Mouse (Mus musculus) limb, embryonic 11.5 days (tissue): ENCODE measurements around the gene Plin4. TPM values are rescaled to one million over a fixed set of nuclear protein-coding genes. Genes with fewer than 3 reads are reported as not detected.
A peak's percentile ranks its signal among the peaks of the same experiment; 100 is the strongest.

Experiments used
- ATAC-seq: fragments of 200-750 bp; cut with Nextera tagmentation; 2 replicates; pipeline ENCODE4 v1.8.0; 2017; ENCODE audit warnings: low read depth; ENCODE audit not compliant: insufficient number of reproducible peaks, low FRiP score, low TSS enrichment
- DNase-seq: peaks from one replicate; pipeline ENCODE4 v3.0.0-alpha.2; 2015; ENCODE audit warnings: low spot score
- H3K27ac ChIP-seq: fragments of 300-500 bp; sonication (generic); replicated peaks from 2 replicates; pipeline ENCODE4 v1.5.1; 2014; ENCODE audit warnings: low read depth, mild to moderate bottlenecking, low read length
- H3K27me3 ChIP-seq: fragments of 300-500 bp; sonication (generic); 2 replicates; pipeline ENCODE4 v1.6.1; 2014; ENCODE audit warnings: mild to moderate bottlenecking, low read length, mixed read lengths; ENCODE audit not compliant: control insufficient read depth, insufficient read depth
- H3K36me3 ChIP-seq: fragments of 300-500 bp; sonication (generic); 2 replicates; pipeline ENCODE4 v1.6.1; 2014; ENCODE audit warnings: mild to moderate bottlenecking, low read length, moderate library complexity, mixed read lengths; ENCODE audit not compliant: control insufficient read depth, insufficient read depth
- H3K4me1 ChIP-seq: fragments of 300-500 bp; sonication (generic); 2 replicates; pipeline ENCODE4 v1.6.1; 2014; ENCODE audit warnings: low read length, mixed read lengths; ENCODE audit not compliant: control insufficient read depth, insufficient read depth
- H3K4me2 ChIP-seq: fragments of 300-500 bp; sonication (generic); 2 replicates; pipeline ENCODE4 v1.6.1; 2014; ENCODE audit warnings: low read depth, mild to moderate bottlenecking, moderate library complexity; ENCODE audit not compliant: severe bottlenecking
- H3K4me3 ChIP-seq: fragments of 300-500 bp; sonication (generic); 2 replicates; pipeline ENCODE4 v1.5.1; 2014; ENCODE audit warnings: low read depth, low read length
- H3K9ac ChIP-seq: fragments of 300-500 bp; sonication (generic); 2 replicates; pipeline ENCODE4 v1.6.1; 2014; ENCODE audit warnings: mild to moderate bottlenecking, low read length
- H3K9me3 ChIP-seq: fragments of 300-500 bp; sonication (generic); 2 replicates; pipeline ENCODE4 v1.6.1; 2016; ENCODE audit warnings: low read length; ENCODE audit not compliant: control insufficient read depth
- WGBS: fragments of 180-500 bp; shearing (Covaris S2); extraction: QIAGEN DNeasy Blood & Tissue Kit; methylation state at CpG from one replicate; pipeline ENCODE4 v1.1.7; 2014; 5-methylcytosine and 5-hydroxymethylcytosine counted together
- polyA plus RNA-seq: library from polyadenylated mRNA; unstranded; fragments of >200 nt; fragmentation: Nextera tagmentation; extraction: Ambion mirVana; gene quantifications from 2 replicates; pipeline ENCODE4 v1.2.1, GENCODE M21; 2014

Plin4 gene
- polyA plus RNA-seq: 0.09 TPM in 1 of 2 replicates, not detected in the other

DNA sequence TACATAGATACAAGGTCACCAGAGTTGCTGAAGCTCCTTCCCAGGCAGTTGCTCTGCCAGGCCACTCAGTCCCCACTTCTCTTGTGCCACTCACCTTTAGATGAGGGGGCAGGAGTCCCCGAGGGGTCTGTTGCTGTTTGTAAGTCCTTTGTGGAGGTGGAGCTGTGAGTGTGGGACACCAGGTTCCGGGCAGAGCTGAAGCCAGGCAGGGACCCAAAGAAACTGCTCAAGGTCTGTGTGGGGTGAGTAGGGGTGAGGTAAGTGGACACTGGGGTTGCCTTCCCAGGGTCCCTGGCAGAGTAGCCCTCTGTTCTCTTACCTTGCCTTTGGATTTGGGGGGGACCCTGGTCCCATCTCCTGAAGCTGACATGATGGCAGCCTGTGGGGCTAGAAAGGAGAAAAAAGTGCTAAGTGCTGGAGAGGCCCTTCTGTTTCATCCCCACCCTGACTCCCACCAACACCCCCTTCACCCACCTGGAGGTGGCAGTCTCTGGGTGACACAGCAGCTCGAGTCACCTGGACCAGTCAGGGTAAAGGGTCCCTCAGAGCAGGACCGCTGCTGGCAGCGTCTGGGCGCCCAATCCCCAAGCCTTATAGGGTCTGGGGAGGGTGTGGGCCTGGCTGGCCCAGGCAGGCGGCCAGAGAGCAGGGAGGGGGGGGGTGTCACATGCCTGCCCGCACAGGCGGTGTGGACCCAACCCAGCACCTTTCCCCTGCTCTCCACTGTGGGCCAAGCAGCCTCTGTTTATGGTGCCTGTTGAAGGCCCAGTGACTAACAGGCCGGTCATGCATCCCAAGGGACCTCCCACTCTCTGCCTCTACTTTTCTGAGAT is at the start of gene Plin4:
Plin4 (minus strand) TSS at position 585 of the 833 bp plus-strand sequence.
- H3K27ac ChIP-seq: no peak within 1 kb of the TSS
- 61% methylated on average over 10 of the region's 10 CpGs for WGBS
- ATAC-seq: peak; percentile 19; the same call in 1 of the 2 replicates

GRCm38 (mm10) chr17:56153643-56154042 is 44.0 kb upstream of the Plin4 start:
- H3K4me3 ChIP-seq: no peak overlapping the region
- H3K36me3 ChIP-seq: no peaks in the 10 kb centered on the region
- peaks cover 24% of the 10 kb centered on the region for H3K27me3 ChIP-seq
- H3K9me3 ChIP-seq: no peaks in the 10 kb centered on the region
- H3K4me1 ChIP-seq: peaks cover 7% of the 10 kb centered on the region; the same call in 1 of the 2 replicates
- no peak overlapping the region for H3K9ac ChIP-seq
- DNase-seq (peak; percentile 65), ATAC-seq (0 out of 2 replicates have a peak, but pooled peaks have one; percentile 48)
- no peak overlapping the region for H3K4me2 ChIP-seq
- WGBS: 51% methylated on average over 9 of the region's 9 CpGs
- H3K27ac ChIP-seq: no peak overlapping the region

More for the DNA sequence above, at the start of gene Plin4:
- Histone ChIP-seq H3K4me3 (no peak within 1 kb of the TSS), H3K4me2 (no peak within 1 kb of the TSS), H3K36me3 (no peaks in the 10 kb centered on the region), H3K9me3 (no peaks in the 10 kb centered on the region), H3K4me1 (no peaks in the 10 kb centered on the region), H3K9ac (no peak within 1 kb of the TSS), H3K27me3 (no peaks in the 10 kb centered on the region)
- DNase-seq: no peak

DNA sequence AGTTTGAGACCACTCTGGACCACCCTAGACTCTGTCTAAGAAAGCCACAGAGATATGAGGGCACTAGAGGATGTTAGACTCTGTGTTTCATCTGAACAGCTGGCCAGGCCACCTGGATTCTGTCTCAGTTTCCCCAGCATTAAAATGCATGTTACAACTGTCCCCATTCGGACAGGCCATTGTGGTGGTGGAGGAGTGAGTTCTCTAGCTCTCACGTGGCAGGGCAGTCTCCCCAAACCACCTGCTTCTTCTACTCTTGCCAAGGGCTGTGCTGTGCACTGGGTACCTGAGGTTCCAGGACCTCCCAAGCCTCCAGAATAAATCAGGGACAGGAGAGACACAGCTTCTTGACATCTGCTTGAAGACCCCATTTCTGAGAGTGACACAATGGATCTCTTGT is 40.3 kb upstream of the Plin4 start:
- peaks cover 7% of the 10 kb centered on the region; the same call in 1 of the 2 replicates for H3K4me1 ChIP-seq
- H3K4me2 ChIP-seq: no peak overlapping the region
- H3K27me3 ChIP-seq: peaks cover 53% of the 10 kb centered on the region
- no peaks in the 10 kb centered on the region for H3K36me3 ChIP-seq
- no peak for ATAC-seq
- no peaks in the 10 kb centered on the region for H3K9me3 ChIP-seq
- H3K9ac ChIP-seq: no peak overlapping the region
- DNase-seq: no peak
- WGBS: 49% methylated on average over 2 of the region's 2 CpGs
- no peak overlapping the region for H3K4me3 ChIP-seq
- no peak overlapping the region for H3K27ac ChIP-seq

DNA sequence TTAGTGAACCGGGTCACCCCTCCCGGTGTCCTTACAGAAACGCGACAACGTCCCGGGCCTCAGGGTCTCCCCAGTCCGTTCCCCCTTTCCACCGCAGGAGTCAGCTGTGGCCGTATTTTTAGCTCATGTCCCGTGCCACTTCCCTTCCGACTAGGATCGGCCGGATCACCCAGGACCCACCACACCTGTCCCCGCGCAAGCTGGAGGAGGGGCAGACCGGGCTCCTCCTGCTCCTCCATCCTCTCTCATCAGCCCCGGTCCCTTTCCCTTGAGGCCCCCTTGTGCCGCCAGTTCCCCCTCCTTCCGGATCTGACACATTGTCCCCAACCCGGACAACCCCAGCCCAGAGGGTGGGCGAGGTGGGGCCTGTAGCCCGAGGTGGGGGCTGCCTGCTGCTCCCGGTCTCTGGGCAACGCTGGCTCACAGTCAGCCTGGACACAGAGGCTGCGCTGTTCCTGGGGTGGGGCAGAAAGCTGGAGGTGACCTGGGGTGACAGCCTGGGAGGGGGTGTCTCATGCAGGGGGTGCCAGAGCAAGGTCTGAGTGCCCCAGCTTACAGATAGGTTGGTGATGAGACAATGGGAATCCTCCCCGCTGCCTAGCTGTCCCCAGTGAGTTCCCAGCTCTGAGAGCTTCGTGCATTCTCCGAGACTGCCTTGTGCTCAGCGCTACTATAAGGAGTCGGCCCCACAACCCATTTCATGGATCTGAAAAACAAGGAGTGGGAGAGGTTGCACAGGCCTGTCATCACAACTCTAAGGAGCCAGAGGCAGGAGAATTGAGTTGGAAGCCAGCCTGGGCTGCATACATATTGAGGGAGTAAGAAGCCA is 39.4 kb upstream of the Plin4 start:
- H3K9ac ChIP-seq: no peak overlapping the region; the same call in 1 of the 2 replicates
- ATAC-seq: no peak
- under 1% methylated on average over 28 of the region's 30 CpGs for WGBS

DNA sequence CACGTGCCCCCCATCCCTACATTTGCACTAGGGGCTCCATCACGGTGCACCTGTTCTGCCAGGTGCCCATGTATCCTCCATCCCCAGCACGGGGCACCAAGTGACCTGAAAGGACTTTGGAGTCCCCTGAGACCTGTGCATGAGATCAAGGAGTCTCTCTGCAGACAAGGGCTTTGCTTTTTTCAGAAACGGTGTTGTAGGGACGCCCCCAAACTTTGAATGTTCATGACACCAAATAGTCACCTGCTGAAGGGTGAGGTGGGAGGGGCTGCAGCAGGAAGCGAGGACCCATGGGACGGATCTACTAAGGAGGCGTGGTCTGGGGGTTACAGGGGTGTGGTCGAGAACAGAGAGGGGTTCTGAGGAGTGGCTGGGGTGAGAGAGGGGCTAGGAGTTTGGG is 38.7 kb upstream of the Plin4 start:
- no peak overlapping the region for H3K4me2 ChIP-seq
- DNase-seq: no peak
- peaks cover 59% of the 10 kb centered on the region for H3K27me3 ChIP-seq
- no peak overlapping the region for H3K27ac ChIP-seq
- ATAC-seq: no peak
- no peaks in the 10 kb centered on the region for H3K36me3 ChIP-seq
- no peak overlapping the region for H3K9ac ChIP-seq
- WGBS: 21% methylated on average over 9 of the region's 9 CpGs
- no peaks in the 10 kb centered on the region for H3K9me3 ChIP-seq
- peaks cover 4% of the 10 kb centered on the region; the same call in 1 of the 2 replicates for H3K4me1 ChIP-seq
- no peak overlapping the region for H3K4me3 ChIP-seq

More for the DNA sequence above, 39.4 kb upstream of the Plin4 start:
- Histone ChIP-seq H3K36me3 (no peaks in the 10 kb centered on the region), H3K4me1 (peaks cover 7% of the 10 kb centered on the region; the same call in 1 of the 2 replicates), H3K4me3 (peak overlapping the region; percentile 9; the same call in 1 of the 2 replicates), H3K27ac (no peak overlapping the region), H3K27me3 (peaks cover 53% of the 10 kb centered on the region), H3K4me2 (peak overlapping the region; percentile 26), H3K9me3 (no peaks in the 10 kb centered on the region)
- DNase-seq: no peak

DNA sequence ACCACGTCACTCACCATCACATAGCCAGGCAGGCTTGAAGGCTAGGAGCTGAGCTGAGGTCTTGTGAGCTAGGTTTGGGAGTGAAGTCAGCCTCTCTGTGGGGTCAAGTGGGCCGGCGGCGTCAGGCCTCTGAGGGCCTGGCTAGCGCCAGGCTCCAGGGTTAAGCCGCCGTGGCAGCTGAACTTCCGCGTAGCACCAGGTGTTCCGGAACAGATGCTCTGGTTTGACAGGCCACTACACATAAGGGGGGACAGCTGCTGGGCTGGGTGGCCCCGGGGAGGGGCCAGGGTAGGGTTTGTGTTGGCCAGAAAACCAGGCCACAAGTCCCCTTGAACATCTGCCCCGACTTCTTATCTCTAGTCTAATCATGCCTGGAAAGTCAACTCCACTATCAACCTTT is 37.8 kb upstream of the Plin4 start:
- H3K27ac ChIP-seq: no peak overlapping the region
- WGBS: 46% methylated on average over 12 of the region's 12 CpGs
- peaks cover 5% of the 10 kb centered on the region for H3K4me1 ChIP-seq
- H3K9ac ChIP-seq: no peak overlapping the region
- DNase-seq (no peak), ATAC-seq (no peak)
- H3K36me3 ChIP-seq: no peaks in the 10 kb centered on the region
- no peak overlapping the region for H3K4me2 ChIP-seq
- no peaks in the 10 kb centered on the region for H3K9me3 ChIP-seq
- no peak overlapping the region for H3K4me3 ChIP-seq
- peaks cover 64% of the 10 kb centered on the region for H3K27me3 ChIP-seq

GRCm38 (mm10) chr17:56146131-56146530 is 36.5 kb upstream of the Plin4 start:
- DNase-seq (no peak), ATAC-seq (no peak)
- Histone ChIP-seq H3K9me3 (no peaks in the 10 kb centered on the region), H3K4me1 (peaks cover 11% of the 10 kb centered on the region), H3K36me3 (no peaks in the 10 kb centered on the region), H3K4me3 (no peak overlapping the region), H3K27me3 (peaks cover 77% of the 10 kb centered on the region), H3K27ac (no peak overlapping the region), H3K9ac (no peak overlapping the region), H3K4me2 (no peak overlapping the region)
- WGBS: 12% methylated on average over 9 of the region's 9 CpGs

GRCm38 (mm10) chr17:56144546-56144945 is 34.9 kb upstream of the Plin4 start:
- Histone ChIP-seq H3K27ac (no peak overlapping the region), H3K4me3 (no peak overlapping the region), H3K4me2 (no peak overlapping the region), H3K9ac (no peak overlapping the region), H3K36me3 (no peaks in the 10 kb centered on the region), H3K27me3 (peaks cover 83% of the 10 kb centered on the region), H3K4me1 (peaks cover 11% of the 10 kb centered on the region), H3K9me3 (no peaks in the 10 kb centered on the region)
- ATAC-seq: no peak
- no peak for DNase-seq
- WGBS: 67% methylated on average over 9 of the region's 9 CpGs
